Mouse (Mus musculus) liver, embryonic 14.5 days (tissue): Measurements from ENCODE around the gene Syne4. TPM values are rescaled to one million over a fixed set of nuclear protein-coding genes. Genes with fewer than 3 reads are reported as not detected.

ENCODE experiments used
- ATAC-seq: fragments of 200-750 bp; cut with Nextera tagmentation; 2 replicates; pipeline ENCODE4 v1.8.0; 2017; ENCODE audit warnings: moderate number of reproducible peaks, mild to moderate bottlenecking, moderate library complexity; ENCODE audit not compliant: insufficient read depth
- DNase-seq, 3 experiments: peaks; one replicate each; pipeline ENCODE4 v3.0.0-alpha.2; 2012 to 2013; ENCODE audit warnings: low read depth in 3 of 3, low spot score in 3 of 3
- H3K27ac ChIP-seq: fragments of 300-500 bp; sonication (generic); 2 replicates; pipeline ENCODE4 v1.5.1; 2014; ENCODE audit warnings: moderate library complexity, mild to moderate bottlenecking, control low read depth, inconsistent platforms
- H3K27me3 ChIP-seq: fragments of 300-500 bp; sonication (generic); 2 replicates; pipeline ENCODE4 v1.6.1; 2014; ENCODE audit warnings: mild to moderate bottlenecking, low read length, moderate library complexity; ENCODE audit not compliant: control insufficient read depth, insufficient read depth
- H3K36me3 ChIP-seq: fragments of 300-500 bp; sonication (generic); replicated peaks from 2 replicates; pipeline ENCODE4 v1.6.1; 2014; ENCODE audit warnings: low read depth; ENCODE audit not compliant: control insufficient read depth, insufficient read depth
- H3K4me1 ChIP-seq, 2 experiments: fragments of 200-500 bp in 1 of 2; fragments of 300-500 bp in 1 of 2; sonication (generic) in 1 of 2; replicated peaks; 2 replicates each; pipeline ENCODE4 v1.6.1; 2012 to 2014; ENCODE audit warnings: antibody characterized with exemption in 1 of 2, inconsistent platforms in 1 of 2, low read length in 1 of 2; ENCODE audit not compliant: control insufficient read depth in 2 of 2, insufficient read depth in 2 of 2
- H3K4me2 ChIP-seq: fragments of 300-500 bp; sonication (generic); 2 replicates; pipeline ENCODE4 v1.6.1; 2014; ENCODE audit warnings: low read depth, mild to moderate bottlenecking, control low read depth, moderate library complexity
- H3K4me3 ChIP-seq, 2 experiments: fragments of 200-500 bp in 1 of 2; fragments of 300-500 bp in 1 of 2; sonication (generic) in 1 of 2; 2 replicates each; pipeline ENCODE4 v1.5.1; 2012 to 2014; ENCODE audit warnings: low read depth in 2 of 2, low read length in 2 of 2, mild to moderate bottlenecking in 2 of 2, control low read depth in 1 of 2, inconsistent platforms in 1 of 2, moderate library complexity in 1 of 2; ENCODE audit not compliant: insufficient read depth in 1 of 2
- H3K9ac ChIP-seq: fragments of 300-500 bp; sonication (generic); replicated peaks from 2 replicates; pipeline ENCODE4 v1.6.1; 2014; ENCODE audit warnings: mild to moderate bottlenecking, control low read depth, moderate library complexity
- H3K9me3 ChIP-seq: fragments of 300-500 bp; sonication (generic); 2 replicates; pipeline ENCODE4 v1.6.1; 2016; ENCODE audit warnings: low read length, mixed read lengths; ENCODE audit not compliant: control insufficient read depth
- CTCF ChIP-seq: IDR thresholded peaks from 2 replicates; pipeline ENCODE4 v1.5.1; 2016; ENCODE audit warnings: antibody characterized with exemption, low read depth, control low read depth
- EP300 ChIP-seq: IDR thresholded peaks from 2 replicates; pipeline ENCODE4 v1.6.1; 2016; ENCODE audit warnings: antibody characterized with exemption, low read depth
- WGBS: fragments of 180-500 bp; shearing (Covaris S2); extraction: QIAGEN DNeasy Blood & Tissue Kit; methylation state at CpG from one replicate; pipeline ENCODE4 v1.1.7; 2014; ENCODE audit not compliant: insufficient replicate concordance; 5-methylcytosine and 5-hydroxymethylcytosine counted together
- polyA plus RNA-seq, 2 experiments: library from polyadenylated mRNA; depleted of rRNA in 1 of 2; stranded (reverse) in 1 of 2; unstranded in 1 of 2; fragments of >200 nt; fragmentation: Nextera tagmentation in 1 of 2; extraction: Ambion mirVana in 1 of 2; gene quantifications; 2 replicates each; pipeline versions ENCODE4 v1.2.1 to v1.2.3; 2012 to 2014

The Syne4 gene
- polyA plus RNA-seq, 2 experiments, result 7.6 to 11.1 TPM

DNA sequence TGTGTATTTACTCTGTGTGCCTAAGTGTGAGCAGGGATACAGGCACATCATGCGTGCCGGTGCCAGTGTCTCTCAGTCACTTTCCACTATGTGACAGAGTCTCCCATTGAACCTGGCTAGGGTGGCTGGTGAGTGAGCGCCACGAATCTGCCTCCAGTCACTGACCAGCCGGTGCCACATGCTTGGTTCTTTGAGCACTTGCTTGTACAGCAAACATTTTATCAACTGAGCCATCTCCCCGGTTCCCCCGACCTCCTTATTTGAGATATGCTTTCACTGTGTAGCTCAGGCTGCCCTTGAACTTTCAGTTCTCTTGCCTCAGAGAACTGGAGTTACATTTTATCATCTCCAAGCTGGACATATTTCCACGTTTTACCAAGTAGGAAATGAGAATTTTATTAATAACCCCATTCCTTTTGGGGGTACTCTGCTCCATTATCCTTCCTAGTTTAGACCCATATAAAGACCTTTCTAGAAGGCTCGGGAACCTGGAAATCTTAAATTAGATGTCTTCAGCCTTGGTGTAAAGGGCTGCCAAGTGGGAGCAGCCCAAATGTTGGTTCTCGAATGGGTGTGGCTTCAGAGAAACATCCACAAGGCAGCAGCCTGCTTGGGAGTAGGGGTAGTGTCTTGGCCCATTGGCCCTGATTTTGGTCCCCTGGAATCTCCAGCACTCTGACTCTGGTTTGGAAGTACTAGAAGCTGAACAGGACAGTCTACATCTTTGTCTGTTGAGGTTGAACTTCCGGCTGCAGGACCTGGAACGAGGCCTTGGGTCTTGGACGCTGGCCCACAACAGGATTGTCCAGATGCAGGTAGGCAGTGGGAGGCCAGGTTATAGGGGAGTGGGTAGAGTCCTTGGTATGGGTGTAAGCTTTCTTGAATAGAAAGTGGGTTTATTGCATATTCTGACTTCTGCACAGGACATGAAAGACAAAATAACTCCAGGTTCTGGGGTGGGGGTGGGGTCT is 1.2 kb downstream of the Syne4 start:
- DNase-seq (no peak), ATAC-seq (no peak)
- peak overlapping the region; percentile 24; the same call in 1 of the 2 replicates for H3K4me2 ChIP-seq
- TF ChIP-seq EP300 (no peak), CTCF (no peak)
- peaks cover under 1 to 4% of the 10 kb centered on the region in 2 experiments; a peak in 3 of 4 replicates for H3K4me1 ChIP-seq
- H3K4me3 ChIP-seq, result no peak overlapping the region
- H3K36me3 ChIP-seq, result no peaks in the 10 kb centered on the region
- H3K27me3 ChIP-seq, result no peaks in the 10 kb centered on the region
- WGBS, result 47% methylated on average over 13 of the region's 13 CpGs
- no peak overlapping the region for H3K27ac ChIP-seq
- no peaks in the 10 kb centered on the region for H3K9me3 ChIP-seq
- H3K9ac ChIP-seq, result no peak overlapping the region

GRCm38 (mm10) chr7:30318142-30318541 is 3.5 kb downstream of the Syne4 start:
- Histone ChIP-seq H3K4me1 (peaks cover 9 to 15% of the 10 kb centered on the region in 2 experiments; a peak in 3 of 4 replicates), H3K27me3 (no peaks in the 10 kb centered on the region)
- WGBS, result 70% methylated on average over 3 of the region's 3 CpGs

DNA sequence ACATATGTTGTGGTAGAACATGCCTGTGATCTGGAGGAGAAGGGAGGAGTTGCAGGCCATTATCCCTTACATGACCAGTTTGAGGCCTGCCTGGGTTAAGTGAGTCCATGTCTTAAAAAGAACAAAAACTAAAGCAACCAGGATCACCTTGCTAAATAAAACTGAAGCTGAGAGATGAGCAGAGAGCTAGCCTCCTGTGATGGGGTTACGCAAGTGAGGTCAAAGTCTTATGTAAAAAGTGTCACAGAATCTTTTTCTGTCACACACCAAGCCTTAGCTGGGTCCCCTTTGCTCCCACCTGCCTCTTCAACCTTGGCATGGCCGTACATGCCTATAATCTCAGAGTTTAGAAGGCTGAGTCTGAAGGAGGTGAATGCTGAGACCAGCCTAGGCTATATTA is 6.3 kb downstream of the Syne4 start:
- Histone ChIP-seq H3K4me3 (peak overlapping the region in 1 of 2 experiments; percentile 77; a peak in 2 of 4 replicates), H3K9ac (peak overlapping the region; percentile 73)
- no peak for DNase-seq

More at GRCm38 (mm10) chr7:30318142-30318541, 3.5 kb downstream of the Syne4 start:
- Histone ChIP-seq H3K4me3 (no peak overlapping the region), H3K4me2 (no peak overlapping the region), H3K36me3 (no peaks in the 10 kb centered on the region), H3K9ac (no peak overlapping the region), H3K27ac (no peak overlapping the region), H3K9me3 (no peaks in the 10 kb centered on the region)
- no peak for TF ChIP-seq EP300
- TF ChIP-seq CTCF, result no peak
- DNase-seq (no peak), ATAC-seq (no peak)

DNA sequence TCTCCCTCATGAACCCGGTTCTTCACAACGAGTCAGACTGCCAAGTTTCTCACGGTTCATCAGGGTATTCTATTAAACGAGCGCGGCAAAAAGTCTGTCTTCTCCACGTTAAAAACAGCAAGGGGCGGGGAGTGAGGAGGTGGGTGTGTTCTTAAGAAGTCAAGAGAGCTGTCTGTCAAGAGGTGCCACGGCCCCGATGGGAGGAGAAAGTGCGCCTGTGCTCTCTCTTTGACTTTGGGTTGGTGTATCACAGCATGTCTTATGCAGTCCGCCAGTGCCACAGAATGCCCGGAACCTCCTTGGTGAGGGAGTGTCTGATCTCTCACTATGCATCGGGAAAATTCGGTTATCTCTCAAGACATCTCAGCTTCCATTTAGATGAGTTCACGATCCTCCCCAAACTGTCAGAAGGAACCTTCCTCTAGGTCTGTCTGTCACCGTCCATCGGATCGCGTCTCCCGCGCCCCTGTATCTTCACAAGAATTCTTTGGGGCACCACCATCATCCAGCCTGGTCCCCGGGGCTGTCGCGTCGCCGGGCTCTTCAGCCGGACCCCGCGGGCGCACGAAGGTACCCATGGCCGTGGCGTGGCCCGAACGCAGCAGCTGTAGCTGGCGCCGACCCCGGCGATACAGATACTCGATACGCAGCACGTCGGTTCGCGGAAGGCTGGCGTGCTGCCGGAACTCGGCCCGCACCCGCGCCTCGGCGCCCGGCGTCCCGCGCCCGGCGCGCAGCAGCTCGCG is 7.1 kb downstream of the Syne4 start, which contains the start of gene E130208F15Rik:
Gene E130208F15Rik, plus strand, starts transcription at position 202 of the 746 bp plus-strand sequence.
- Histone ChIP-seq H3K4me3 (peak within 1 kb of the TSS; percentile 73 to 77), H3K4me2 (peak within 1 kb of the TSS; percentile 91), H3K27me3 (no peaks in the 10 kb centered on the region), H3K4me1 (peaks cover 9 to 13% of the 10 kb centered on the region in 2 experiments; a peak in 3 of 4 replicates), H3K9ac (peak within 1 kb of the TSS; percentile 73), H3K9me3 (no peaks in the 10 kb centered on the region), H3K36me3 (no peaks in the 10 kb centered on the region), H3K27ac (peak within 1 kb of the TSS; percentile 59)
- DNase-seq (peak; percentile 71 to 77 (median 76)), ATAC-seq (peak; percentile 61)
- TF ChIP-seq CTCF, result no peak
- WGBS, result under 1% methylated on average over 63 of the region's 63 CpGs

More for the DNA sequence above, 6.3 kb downstream of the Syne4 start:
- Histone ChIP-seq H3K27me3 (no peaks in the 10 kb centered on the region), H3K9me3 (no peaks in the 10 kb centered on the region), H3K36me3 (no peaks in the 10 kb centered on the region), H3K4me2 (peak overlapping the region; percentile 91), H3K4me1 (peaks cover 9 to 13% of the 10 kb centered on the region in 2 experiments; a peak in 3 of 4 replicates), H3K27ac (no peak overlapping the region)
- 75% methylated on average over 2 of the region's 2 CpGs for WGBS
- ATAC-seq, result no peak
- TF ChIP-seq CTCF (no peak), EP300 (no peak)
